Mouse (Mus musculus) heart, embryonic 11.5 days (tissue): ENCODE data around the gene Smad6. TPM values are rescaled to one million over a fixed set of nuclear protein-coding genes. Genes with fewer than 3 reads are reported as not detected.

Experiments
- ATAC-seq: fragments of 200-750 bp; cut with Nextera tagmentation; replicated peaks from 2 replicates; pipeline ENCODE4 v1.8.0; 2017; ENCODE audit warnings: moderate library complexity; ENCODE audit not compliant: insufficient number of reproducible peaks, low FRiP score, low TSS enrichment
- H3K27ac ChIP-seq: fragments of 300-500 bp; sonication (generic); 2 replicates; pipeline ENCODE4 v1.5.1; 2014; ENCODE audit warnings: mild to moderate bottlenecking, low read depth, low read length
- H3K27me3 ChIP-seq: fragments of 300-500 bp; sonication (generic); 2 replicates; pipeline ENCODE4 v1.6.1; 2014; ENCODE audit warnings: mild to moderate bottlenecking, low read length, mixed read lengths; ENCODE audit not compliant: control insufficient read depth, insufficient read depth
- H3K36me3 ChIP-seq: fragments of 300-500 bp; sonication (generic); 2 replicates; pipeline ENCODE4 v1.6.1; 2014; ENCODE audit warnings: mild to moderate bottlenecking, low read length, moderate library complexity, mixed read lengths; ENCODE audit not compliant: control insufficient read depth, insufficient read depth
- H3K4me1 ChIP-seq: fragments of 300-500 bp; sonication (generic); 2 replicates; pipeline ENCODE4 v1.6.1; 2014; ENCODE audit warnings: low read length; ENCODE audit not compliant: control insufficient read depth, insufficient read depth
- H3K4me2 ChIP-seq: fragments of 300-500 bp; sonication (generic); 2 replicates; pipeline ENCODE4 v1.6.1; 2014; ENCODE audit warnings: mild to moderate bottlenecking, moderate library complexity
- H3K4me3 ChIP-seq: fragments of 300-500 bp; sonication (generic); 2 replicates; pipeline ENCODE4 v1.5.1; 2014; ENCODE audit warnings: low read depth, low read length
- H3K9ac ChIP-seq: fragments of 300-500 bp; sonication (generic); 2 replicates; pipeline ENCODE4 v1.6.1; 2014; ENCODE audit warnings: mild to moderate bottlenecking, low read depth, low read length, moderate library complexity
- H3K9me3 ChIP-seq: fragments of 300-500 bp; sonication (generic); replicated peaks from 2 replicates; pipeline ENCODE4 v1.6.1; 2016; ENCODE audit warnings: low read length; ENCODE audit not compliant: control insufficient read depth
- WGBS: fragments of 180-500 bp; shearing (Covaris S2); extraction: QIAGEN DNeasy Blood & Tissue Kit; methylation state at CpG from one replicate; pipeline ENCODE4 v1.1.7; 2014; ENCODE audit not compliant: insufficient replicate concordance; 5-methylcytosine and 5-hydroxymethylcytosine counted together
- polyA plus RNA-seq: library from polyadenylated mRNA; unstranded; fragments of >200 nt; fragmentation: Nextera tagmentation; extraction: Ambion mirVana; gene quantifications from 2 replicates; pipeline ENCODE4 v1.2.1, GENCODE M21; 2014

Smad6 gene
- polyA plus RNA-seq, 1 experiment from 2014 or later: 31.6 TPM

DNA sequence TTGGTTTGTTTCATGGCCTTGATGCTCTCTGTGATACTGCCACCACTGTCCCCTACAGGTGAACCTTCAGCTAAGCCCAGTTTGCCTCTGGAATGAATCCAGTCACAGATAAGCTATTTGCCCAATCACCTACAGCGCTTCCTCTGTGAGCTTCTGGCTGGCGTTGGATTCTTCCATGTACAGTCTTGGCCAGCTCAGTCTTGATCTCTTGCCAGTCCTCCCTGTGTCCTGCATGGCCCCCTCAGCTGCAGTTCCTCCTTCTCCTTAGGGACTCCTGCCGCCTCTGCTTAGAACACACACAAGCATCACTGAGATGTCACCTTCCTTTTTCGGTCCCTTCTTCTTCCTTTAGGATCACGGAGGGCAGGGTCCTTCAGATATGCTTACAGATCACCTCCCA, 85.6 kb downstream of the Smad6 start:
- ATAC-seq: no peak
- Histone ChIP-seq H3K4me2 (no peak overlapping the region), H3K4me1 (peaks cover 42% of the 10 kb centered on the region), H3K36me3 (no peaks in the 10 kb centered on the region), H3K9me3 (no peaks in the 10 kb centered on the region), H3K27ac (no peak overlapping the region), H3K4me3 (no peak overlapping the region), H3K9ac (no peak overlapping the region), H3K27me3 (no peaks in the 10 kb centered on the region)
- 71% methylated on average over 5 of the region's 5 CpGs for WGBS

GRCm38 (mm10) chr9:63933068-63933467, 88.8 kb downstream of the Smad6 start:
- no peak overlapping the region for H3K9ac ChIP-seq
- no peaks in the 10 kb centered on the region for H3K27me3 ChIP-seq
- no peak for ATAC-seq
- H3K4me3 ChIP-seq: no peak overlapping the region
- H3K4me2 ChIP-seq: no peak overlapping the region
- H3K36me3 ChIP-seq: no peaks in the 10 kb centered on the region
- WGBS: 31% methylated on average over 5 of the region's 5 CpGs
- peaks cover 49% of the 10 kb centered on the region for H3K4me1 ChIP-seq
- H3K9me3 ChIP-seq: no peaks in the 10 kb centered on the region
- no peak overlapping the region for H3K27ac ChIP-seq

DNA sequence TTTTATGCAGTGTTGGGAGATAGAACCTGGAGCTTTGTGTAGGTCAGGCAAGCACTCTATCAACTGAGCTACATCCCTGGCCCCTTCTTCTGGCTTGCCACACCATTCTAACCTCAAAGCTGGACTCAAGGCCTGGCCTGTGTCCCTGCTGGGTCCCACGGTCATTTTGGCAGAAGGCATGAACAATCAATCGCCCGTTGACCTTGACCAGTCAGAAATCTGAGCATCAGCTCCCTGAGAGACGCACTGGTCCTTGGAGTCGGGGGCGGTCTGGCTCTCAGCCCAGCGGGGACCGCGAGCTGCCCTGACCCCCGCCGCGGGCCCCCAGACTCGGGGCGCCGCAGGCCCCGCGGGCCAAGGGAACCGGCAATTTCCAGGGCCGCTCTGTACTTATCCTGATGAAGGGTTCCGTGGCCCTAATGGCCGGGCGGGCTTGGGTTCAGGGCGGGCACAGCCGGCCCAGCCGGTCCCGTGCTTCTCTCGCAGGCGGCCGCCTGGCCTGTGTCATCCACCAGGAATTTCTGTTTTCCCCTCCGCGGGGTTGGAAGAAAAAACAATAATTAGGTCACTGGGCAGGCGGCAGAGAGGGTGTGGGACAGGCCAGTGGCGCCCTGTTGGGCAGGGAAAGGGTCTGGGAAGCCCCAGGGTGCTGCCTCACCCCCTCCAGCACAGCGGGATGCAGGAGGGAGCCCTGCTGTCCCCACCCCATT, 94.4 kb downstream of the Smad6 start:
- Histone ChIP-seq H3K9ac (peak overlapping the region; percentile 72), H3K4me3 (peak overlapping the region; percentile 27), H3K27me3 (no peaks in the 10 kb centered on the region), H3K36me3 (no peaks in the 10 kb centered on the region), H3K9me3 (no peaks in the 10 kb centered on the region), H3K4me2 (peak overlapping the region; percentile 67), H3K27ac (peak overlapping the region; percentile 95), H3K4me1 (peaks cover 58% of the 10 kb centered on the region)
- 3% methylated on average over 34 of the region's 34 CpGs for WGBS
- ATAC-seq: peak; percentile 73

GRCm38 (mm10) chr9:63926377-63926776, 95.5 kb downstream of the Smad6 start:
- H3K27me3 ChIP-seq: no peaks in the 10 kb centered on the region
- H3K36me3 ChIP-seq: no peaks in the 10 kb centered on the region
- no peak overlapping the region for H3K4me3 ChIP-seq
- no peak overlapping the region for H3K4me2 ChIP-seq
- H3K4me1 ChIP-seq: peaks cover 58% of the 10 kb centered on the region
- ATAC-seq: no peak
- no peak overlapping the region for H3K9ac ChIP-seq
- 78% methylated on average over 7 of the region's 7 CpGs for WGBS
- H3K9me3 ChIP-seq: no peaks in the 10 kb centered on the region
- H3K27ac ChIP-seq: peak overlapping the region; percentile 95

DNA sequence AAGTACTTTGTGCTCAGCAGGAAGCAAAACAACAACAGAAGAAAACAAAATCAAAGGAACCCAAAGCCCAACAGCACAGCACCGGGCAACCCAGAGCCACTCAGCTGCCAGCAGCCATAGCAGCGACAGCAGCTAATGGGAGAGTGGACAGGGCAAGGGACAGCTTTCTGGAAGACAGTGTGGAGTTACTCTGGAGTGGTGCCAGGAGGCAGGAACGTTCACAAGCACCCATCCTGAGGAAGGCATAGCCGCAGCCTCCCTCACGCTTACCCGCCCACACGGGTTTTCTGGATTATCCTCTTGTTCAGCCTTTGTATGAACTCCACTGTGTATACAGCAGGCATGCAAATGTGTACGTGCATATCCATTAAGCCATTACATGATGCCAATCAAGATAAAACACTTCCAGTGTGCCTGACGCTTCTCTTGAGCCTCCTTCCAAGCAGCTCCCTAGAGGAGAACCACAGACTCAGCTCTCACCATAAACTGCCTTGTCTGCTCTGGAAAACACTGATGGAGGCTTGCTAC, 98.6 kb downstream of the Smad6 start:
- no peaks in the 10 kb centered on the region for H3K9me3 ChIP-seq
- no peaks in the 10 kb centered on the region for H3K27me3 ChIP-seq
- H3K4me3 ChIP-seq: no peak overlapping the region
- peaks cover 76% of the 10 kb centered on the region for H3K4me1 ChIP-seq
- H3K4me2 ChIP-seq: no peak overlapping the region
- no peak for ATAC-seq
- peak overlapping the region; percentile 29 for H3K27ac ChIP-seq
- WGBS: 55% methylated on average over 9 of the region's 9 CpGs
- H3K36me3 ChIP-seq: no peaks in the 10 kb centered on the region
- H3K9ac ChIP-seq: no peak overlapping the region

DNA sequence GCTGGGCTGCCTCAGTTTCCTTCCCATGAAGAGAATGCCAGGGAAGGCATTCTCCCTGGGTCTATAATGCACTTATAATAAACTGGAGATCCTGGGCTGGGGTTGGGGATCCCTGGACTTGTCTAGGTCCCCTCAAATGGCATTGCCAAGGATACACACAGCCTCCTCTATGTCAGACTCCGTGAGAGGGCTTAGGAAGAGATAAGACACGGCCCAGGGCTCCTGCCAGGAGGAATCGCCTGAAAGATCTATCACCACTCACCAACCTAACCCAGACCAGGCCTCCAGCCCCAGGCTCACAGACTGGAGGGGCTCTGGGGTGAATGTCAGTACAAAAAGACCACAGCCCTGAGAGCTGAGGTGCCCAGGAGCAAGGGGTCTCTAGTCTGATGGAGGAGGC, 102.2 kb downstream of the Smad6 start:
- Histone ChIP-seq H3K4me3 (no peak overlapping the region), H3K27ac (peak overlapping the region; percentile 92), H3K9me3 (no peaks in the 10 kb centered on the region), H3K36me3 (no peaks in the 10 kb centered on the region), H3K4me1 (peaks cover 63% of the 10 kb centered on the region), H3K27me3 (no peaks in the 10 kb centered on the region), H3K4me2 (no peak overlapping the region; the same call in 1 of the 2 replicates), H3K9ac (no peak overlapping the region)
- 4% methylated on average over 3 of the region's 3 CpGs for WGBS
- no peak for ATAC-seq

DNA sequence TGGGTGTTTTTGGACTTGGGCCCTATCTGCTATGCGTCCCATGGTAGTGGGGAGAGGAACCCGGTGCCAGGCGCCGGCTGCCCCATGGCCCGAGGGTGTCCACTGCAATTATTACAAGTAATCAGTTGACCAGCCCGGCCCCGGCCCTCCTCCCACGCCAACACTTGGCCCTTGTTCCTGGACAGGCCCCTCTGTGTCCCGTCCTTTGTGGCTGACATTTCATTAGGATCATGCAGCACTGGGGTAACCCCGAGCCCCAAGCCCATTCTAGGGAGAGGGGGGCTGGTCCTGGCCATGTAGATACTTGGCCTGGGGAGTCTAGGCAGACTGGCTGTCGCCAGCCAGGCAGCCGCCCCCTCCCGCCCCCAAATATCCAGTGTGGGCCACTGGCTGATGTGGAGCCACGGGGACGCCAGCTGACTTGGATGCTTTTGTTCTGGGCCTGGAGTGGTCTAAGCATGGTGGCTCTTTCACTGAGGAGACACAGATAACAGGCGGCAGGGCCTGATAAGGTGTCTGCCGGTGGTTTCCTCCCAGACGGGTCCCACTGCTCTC, 102.8 kb downstream of the Smad6 start:
- peaks cover 61% of the 10 kb centered on the region for H3K4me1 ChIP-seq
- H3K9ac ChIP-seq: peak overlapping the region; percentile 55
- WGBS: 21% methylated on average over 18 of the region's 18 CpGs
- H3K27me3 ChIP-seq: no peaks in the 10 kb centered on the region
- H3K4me2 ChIP-seq: peak overlapping the region; percentile 31
- no peaks in the 10 kb centered on the region for H3K36me3 ChIP-seq
- H3K9me3 ChIP-seq: no peaks in the 10 kb centered on the region
- peak; percentile 72 for ATAC-seq
- peak overlapping the region; percentile 92 for H3K27ac ChIP-seq
- no peak overlapping the region for H3K4me3 ChIP-seq

DNA sequence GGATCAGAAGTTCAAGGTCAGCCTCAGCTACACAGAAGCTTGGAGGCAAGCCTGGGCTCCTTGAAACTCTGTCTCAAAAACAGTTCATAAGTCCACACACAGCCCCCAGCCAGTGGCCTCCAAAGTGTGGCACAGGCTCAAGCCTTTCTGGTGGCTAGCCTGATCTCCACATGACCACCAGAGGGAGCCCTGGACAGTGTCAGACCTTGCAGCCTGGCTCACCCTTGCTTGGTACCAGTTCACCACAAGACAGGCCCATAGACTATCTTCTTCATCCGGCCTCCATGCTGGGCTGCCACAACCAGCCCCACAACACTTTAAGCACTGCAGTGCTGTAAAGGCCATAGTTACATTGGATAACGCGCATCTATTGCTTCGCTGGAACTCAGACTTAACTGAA, 103.6 kb downstream of the Smad6 start:
- Histone ChIP-seq H3K4me2 (no peak overlapping the region), H3K9me3 (no peaks in the 10 kb centered on the region), H3K27ac (peak overlapping the region; percentile 92), H3K9ac (no peak overlapping the region), H3K4me3 (no peak overlapping the region), H3K36me3 (no peaks in the 10 kb centered on the region), H3K4me1 (peaks cover 54% of the 10 kb centered on the region), H3K27me3 (no peaks in the 10 kb centered on the region)
- 0 out of 2 replicates have a peak, but pooled peaks have one; percentile 39 for ATAC-seq
- WGBS: 57% methylated on average over 4 of the region's 4 CpGs
